Comparison of ENCODE assay signal across 15 mouse cellular contexts in genomic region chr4:91334177-91334576, GRCm38 (mm10).
"Had no signal": no experiment of that assay in that cellular context is flagged by ENCODE, and none has a peak within 500 bp of the region (broad histone marks: within the 10 kb centered on the region; RNA-seq: fewer than 3 reads in every experiment).

No protein-coding gene starts in this region.

- H3K4me1 ChIP-seq: lung, embryonic 15.5 days; megakaryocyte, embryonic 14.5 days; midbrain, embryonic 15.5 days; neural tube, embryonic 12.5 days; stomach, embryonic 15.5 days had no signal

- H3K9me3 ChIP-seq: lung, embryonic 15.5 days; midbrain, embryonic 13.5 days; midbrain, embryonic 15.5 days; neural tube, embryonic 12.5 days; stomach, embryonic 15.5 days had no signal

- H3K4me3 ChIP-seq: lung, embryonic 15.5 days; megakaryocyte, embryonic 14.5 days; midbrain, embryonic 13.5 days; midbrain, embryonic 15.5 days; neural tube, embryonic 12.5 days; stomach, embryonic 15.5 days had no signal

- H3K9ac ChIP-seq: lung, embryonic 15.5 days; midbrain, embryonic 13.5 days; midbrain, embryonic 15.5 days; neural tube, embryonic 12.5 days; stomach, embryonic 15.5 days had no signal

- DNase-seq: lung, adult 2 months; lung, postnatal 14 days; lung, postnatal 36 days; right cerebral cortex, postnatal 14 days; thymus, adult 2 months; thymus, postnatal 25 days; thymus, postnatal 4 days had no signal

- H3K27ac ChIP-seq: lung, embryonic 15.5 days; macrophage; midbrain, embryonic 13.5 days; midbrain, embryonic 15.5 days; neural tube, embryonic 12.5 days; stomach, embryonic 15.5 days; stomach, postnatal 0 days had no signal

- H3K36me3 ChIP-seq: lung, embryonic 15.5 days; midbrain, embryonic 13.5 days; midbrain, embryonic 15.5 days; neural tube, embryonic 12.5 days; stomach, embryonic 15.5 days had no signal
